Mouse (Mus musculus) midbrain, postnatal 0 days (tissue): Measurements from ENCODE around the gene Ctnna2. TPM values are rescaled to one million over a fixed set of nuclear protein-coding genes. Genes with fewer than 3 reads are reported as not detected.

ENCODE experiments used
- ATAC-seq: fragments of 200-750 bp; cut with Nextera tagmentation; 2 replicates; pipeline ENCODE4 v1.8.0; 2017; ENCODE audit warnings: moderate number of reproducible peaks, mild to moderate bottlenecking, moderate TSS enrichment, moderate library complexity; ENCODE audit not compliant: low FRiP score
- DNase-seq: peaks from one replicate; pipeline ENCODE4 v3.0.0-alpha.2; 2015; ENCODE audit warnings: low spot score
- H3K27ac ChIP-seq: fragments of 300-500 bp; sonication (generic); 2 replicates; pipeline ENCODE4 v1.5.1; 2014; ENCODE audit warnings: low read depth, mild to moderate bottlenecking, low read length, mixed read lengths
- H3K27me3 ChIP-seq: fragments of 300-500 bp; sonication (generic); 2 replicates; pipeline ENCODE4 v1.6.1; 2014; ENCODE audit warnings: low read length, control low read depth, mixed read lengths; ENCODE audit not compliant: insufficient read depth
- H3K36me3 ChIP-seq: fragments of 300-500 bp; sonication (generic); 2 replicates; pipeline ENCODE4 v1.6.1; 2014; ENCODE audit warnings: low read length, control low read depth, mixed read lengths; ENCODE audit not compliant: insufficient read depth
- H3K4me1 ChIP-seq: fragments of 300-500 bp; sonication (generic); 2 replicates; pipeline ENCODE4 v1.6.1; 2014; ENCODE audit warnings: mild to moderate bottlenecking, control low read depth, antibody characterized with exemption, low read length, mixed read lengths; ENCODE audit not compliant: insufficient read depth
- H3K4me2 ChIP-seq: fragments of 300-500 bp; sonication (generic); 2 replicates; pipeline ENCODE4 v1.6.1; 2014; ENCODE audit warnings: low read depth, mild to moderate bottlenecking, low read length, mixed read lengths; ENCODE audit not compliant: poor library complexity, severe bottlenecking
- H3K4me3 ChIP-seq: fragments of 300-500 bp; sonication (generic); 2 replicates; pipeline ENCODE4 v1.5.1; 2014; ENCODE audit warnings: low read depth, mild to moderate bottlenecking, low read length, moderate library complexity
- H3K9ac ChIP-seq: fragments of 300-500 bp; sonication (generic); replicated peaks from 2 replicates; pipeline ENCODE4 v1.6.1; 2014; ENCODE audit warnings: mild to moderate bottlenecking, low read length, moderate library complexity, mixed read lengths; ENCODE audit not compliant: poor library complexity, severe bottlenecking
- H3K9me3 ChIP-seq: fragments of 300-500 bp; sonication (generic); 2 replicates; pipeline ENCODE4 v1.6.1; 2016; ENCODE audit warnings: low read length, control low read depth
- CTCF ChIP-seq: IDR thresholded peaks from 2 replicates; pipeline ENCODE4 v1.5.1; 2016; ENCODE audit warnings: antibody characterized with exemption, mild to moderate bottlenecking
- WGBS: fragments of 180-500 bp; shearing (Covaris S2); extraction: QIAGEN DNeasy Blood & Tissue Kit; methylation state at CpG from one replicate; pipeline ENCODE4 v1.1.7; 2014; 5-methylcytosine and 5-hydroxymethylcytosine counted together
- polyA plus RNA-seq: library from polyadenylated mRNA; unstranded; fragments of >200 nt; fragmentation: Nextera tagmentation; extraction: Ambion mirVana; gene quantifications from 2 replicates; pipeline ENCODE4 v1.2.1, GENCODE M21; 2015
- total RNA-seq: library from RNA; depleted of rRNA; stranded (reverse); fragments of >200 nt; gene quantifications from 2 replicates; pipeline ENCODE4 v1.2.3, GENCODE M21; 2014

The Ctnna2 gene
- total and polyA plus RNA-seq, 2 experiments from 2014 or later = 108 to 208 TPM

- DNase-seq = no peak
- no peak for TF ChIP-seq CTCF
- H3K9me3 ChIP-seq = no peaks in the 10 kb centered on the region
- 37% methylated on average over 2 of the region's 2 CpGs for WGBS
- H3K27ac ChIP-seq = no peak overlapping the region
- H3K4me2 ChIP-seq = no peak overlapping the region
- H3K4me1 ChIP-seq = no peaks in the 10 kb centered on the region
- H3K4me3 ChIP-seq = no peak overlapping the region
- no peaks in the 10 kb centered on the region for H3K27me3 ChIP-seq
- ATAC-seq = no peak
- no peaks in the 10 kb centered on the region for H3K36me3 ChIP-seq
- H3K9ac ChIP-seq = no peak overlapping the region
Measured at GRCm38 (mm10) chr6:77521836-77522235, 457.7 kb downstream of the Ctnna2 start.

GRCm38 (mm10) chr6:77516515-77516914 lies 463.0 kb downstream of the Ctnna2 start:
- Histone ChIP-seq H3K36me3 (no peaks in the 10 kb centered on the region), H3K4me3 (no peak overlapping the region), H3K4me1 (no peaks in the 10 kb centered on the region), H3K4me2 (no peak overlapping the region), H3K27ac (no peak overlapping the region), H3K27me3 (no peaks in the 10 kb centered on the region), H3K9ac (no peak overlapping the region), H3K9me3 (no peaks in the 10 kb centered on the region)
- no peak for TF ChIP-seq CTCF
- DNase-seq (no peak), ATAC-seq (no peak)
- 55% methylated on average over 2 of the region's 2 CpGs for WGBS

GRCm38 (mm10) chr6:77511805-77512204 lies 467.7 kb downstream of the Ctnna2 start:
- Histone ChIP-seq H3K4me3 (no peak overlapping the region), H3K4me1 (no peaks in the 10 kb centered on the region), H3K9me3 (no peaks in the 10 kb centered on the region), H3K27me3 (no peaks in the 10 kb centered on the region), H3K9ac (no peak overlapping the region), H3K4me2 (no peak overlapping the region), H3K36me3 (no peaks in the 10 kb centered on the region), H3K27ac (no peak overlapping the region)
- no peak for TF ChIP-seq CTCF
- 11% methylated on average over 5 of the region's 5 CpGs for WGBS
- DNase-seq (peak; percentile 45), ATAC-seq (no peak)

GRCm38 (mm10) chr6:77491721-77492120 lies 487.8 kb downstream of the Ctnna2 start:
- H3K36me3 ChIP-seq = no peaks in the 10 kb centered on the region
- no peaks in the 10 kb centered on the region for H3K9me3 ChIP-seq
- DNase-seq = no peak
- ATAC-seq = no peak
- H3K4me2 ChIP-seq = no peak overlapping the region
- WGBS = 90% methylated on average over 5 of the region's 5 CpGs
- no peak overlapping the region for H3K9ac ChIP-seq
- no peaks in the 10 kb centered on the region for H3K4me1 ChIP-seq
- H3K4me3 ChIP-seq = no peak overlapping the region
- no peak overlapping the region for H3K27ac ChIP-seq
- H3K27me3 ChIP-seq = no peaks in the 10 kb centered on the region
- TF ChIP-seq CTCF = no peak

- no peaks in the 10 kb centered on the region for H3K4me1 ChIP-seq
- H3K9me3 ChIP-seq = no peaks in the 10 kb centered on the region
- H3K27me3 ChIP-seq = no peaks in the 10 kb centered on the region
- 72% methylated on average over 3 of the region's 3 CpGs for WGBS
- H3K4me2 ChIP-seq = no peak overlapping the region
- no peak overlapping the region for H3K9ac ChIP-seq
- ATAC-seq = no peak
- no peak for DNase-seq
- TF ChIP-seq CTCF = no peak
- no peak overlapping the region for H3K27ac ChIP-seq
- no peaks in the 10 kb centered on the region for H3K36me3 ChIP-seq
- H3K4me3 ChIP-seq = no peak overlapping the region
Measured at GRCm38 (mm10) chr6:77486658-77487057, 492.8 kb downstream of the Ctnna2 start.

- no peaks in the 10 kb centered on the region for H3K4me1 ChIP-seq
- H3K27me3 ChIP-seq = no peaks in the 10 kb centered on the region
- DNase-seq (no peak), ATAC-seq (no peak)
- no peak overlapping the region for H3K9ac ChIP-seq
- H3K27ac ChIP-seq = no peak overlapping the region
- no peaks in the 10 kb centered on the region for H3K9me3 ChIP-seq
- WGBS = 86% methylated on average over 3 of the region's 3 CpGs
- no peak overlapping the region for H3K4me3 ChIP-seq
- H3K36me3 ChIP-seq = no peaks in the 10 kb centered on the region
- H3K4me2 ChIP-seq = no peak overlapping the region
- no peak for TF ChIP-seq CTCF
Measured at GRCm38 (mm10) chr6:77482081-77482480, 497.4 kb downstream of the Ctnna2 start.
